Mouse (Mus musculus) monocyte, adult 2 months (primary cell): Measurements from ENCODE around the gene Lsg1.

ENCODE experiments used
- DNase-seq, 2 experiments: peaks; one replicate each; pipeline ENCODE4 v3.0.0; 2022; ENCODE audit warnings: low spot score in 2 of 2, low read depth in 1 of 2

The Lsg1 gene

GRCm38 (mm10) chr16:30552621-30553338, 34.6 kb downstream of the Lsg1 start:
- no peak for DNase-seq

DNA sequence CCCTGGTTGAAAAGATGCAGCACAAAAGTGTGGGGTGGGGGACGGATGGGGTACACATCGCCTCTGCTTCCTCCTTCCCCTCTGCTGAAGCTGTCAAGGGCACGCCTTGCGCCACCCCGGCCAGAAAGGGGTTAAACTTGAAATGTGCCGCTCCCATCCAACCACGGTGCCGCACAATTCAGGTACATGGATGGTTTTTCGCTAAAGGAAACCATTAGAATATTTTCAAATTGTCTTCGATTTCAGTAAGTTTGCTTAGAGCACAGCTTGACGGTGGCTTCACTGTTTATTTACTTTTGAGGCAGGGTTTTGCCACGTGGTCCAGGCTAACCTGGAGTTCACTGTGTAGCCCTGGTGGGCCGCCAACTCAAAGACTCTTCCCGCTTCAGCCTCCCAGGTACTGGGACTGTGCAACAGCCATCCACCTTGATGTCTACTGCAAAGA, 36.6 kb downstream of the Lsg1 start, which contains the start of gene Tmem44:
Tmem44 (minus strand) TSS at position 95 of the 445 bp plus-strand sequence.
- DNase-seq, result no peak

- DNase-seq, result peak; percentile 16 to 52
Observed at GRCm38 (mm10) chr16:30549966-30550747, 37.2 kb downstream of the Lsg1 start.

GRCm38 (mm10) chr16:30549516-30549915, 37.9 kb downstream of the Lsg1 start:
- no peak for DNase-seq

- DNase-seq, result no peak
Observed at GRCm38 (mm10) chr16:30548291-30548690, 39.1 kb downstream of the Lsg1 start.

- no peak for DNase-seq
Observed at GRCm38 (mm10) chr16:30544693-30545092, 42.7 kb downstream of the Lsg1 start.

GRCm38 (mm10) chr16:30543386-30543785, 44.0 kb downstream of the Lsg1 start:
- no peak for DNase-seq

DNA sequence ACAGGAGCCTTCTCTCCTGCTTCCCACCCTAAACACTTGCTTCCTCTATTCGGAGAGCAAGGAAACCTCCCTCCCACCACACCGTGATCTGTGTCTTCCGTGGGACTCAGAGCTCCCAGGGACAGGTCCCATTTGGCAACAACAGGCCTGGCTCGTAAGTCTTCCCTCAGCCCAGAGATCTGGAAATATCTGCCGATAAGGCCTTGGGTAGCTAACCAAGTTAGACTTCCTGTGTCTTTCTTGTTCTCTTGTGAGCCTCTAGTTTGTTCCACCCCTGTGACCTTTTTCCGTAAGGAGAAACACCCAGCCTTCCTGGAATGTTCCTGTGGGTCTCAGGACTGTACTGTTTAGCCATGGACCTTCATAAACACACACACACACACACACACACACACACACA, 44.6 kb downstream of the Lsg1 start:
- DNase-seq, result no peak

GRCm38 (mm10) chr16:30540107-30541001, 47.0 kb downstream of the Lsg1 start:
- no peak for DNase-seq

DNA sequence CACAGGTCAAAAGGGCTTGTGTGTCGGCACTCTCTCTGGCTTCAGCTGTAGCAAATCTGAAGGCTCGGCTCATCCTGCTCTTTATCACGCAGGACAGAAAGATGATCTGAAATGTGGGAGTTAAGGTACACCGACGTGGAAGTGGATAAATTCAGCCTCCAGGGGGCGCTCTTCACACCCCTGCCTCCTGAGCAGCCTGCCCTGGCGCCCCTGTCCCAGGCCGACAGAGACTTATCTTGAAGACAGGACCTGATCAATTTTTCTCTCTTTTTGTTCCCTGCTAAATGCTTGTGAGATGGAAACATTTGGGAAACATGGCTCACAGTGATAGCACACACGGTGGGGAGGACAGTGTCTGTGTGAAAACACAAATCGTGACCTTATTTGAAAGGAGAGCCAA, 48.0 kb downstream of the Lsg1 start:
- no peak for DNase-seq

DNA sequence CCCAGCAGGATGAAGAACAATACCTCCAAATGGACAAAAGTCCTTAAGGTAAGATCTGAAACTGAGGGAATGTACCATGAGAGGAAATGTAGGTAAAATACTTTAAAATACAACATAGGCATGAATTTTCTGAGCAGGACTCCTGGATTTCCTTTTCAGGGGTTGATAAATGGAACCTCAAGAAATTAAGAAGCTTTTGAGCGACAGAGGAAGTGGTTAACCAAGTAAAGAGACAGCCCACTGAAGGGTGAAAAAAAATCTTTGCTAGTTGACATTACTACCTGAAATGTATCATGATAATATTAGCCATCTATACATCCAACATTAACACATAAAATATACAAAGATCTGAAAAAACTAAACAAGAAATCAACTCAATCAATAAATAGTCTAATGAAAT, 52.3 kb downstream of the Lsg1 start:
- no peak for DNase-seq

DNA sequence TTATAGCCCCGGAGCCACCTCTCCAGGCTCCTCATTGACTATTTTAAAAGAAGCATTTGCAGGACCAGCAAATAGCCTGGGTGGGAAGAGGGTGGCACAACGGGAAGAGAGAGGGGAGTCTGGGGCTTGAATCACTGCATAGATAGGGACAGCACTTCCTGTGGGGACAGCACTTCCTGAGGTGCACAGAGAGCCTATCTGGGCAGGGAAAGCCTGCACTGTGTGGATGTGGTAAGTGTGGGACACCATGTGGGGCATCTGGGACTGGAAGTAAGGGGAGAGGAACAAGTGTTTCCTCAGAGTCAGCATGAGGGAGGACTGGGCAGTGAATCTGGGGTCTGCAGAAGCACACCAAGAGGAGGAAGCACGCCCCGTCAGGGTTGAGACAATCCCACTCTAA, 53.8 kb downstream of the Lsg1 start:
- DNase-seq, result no peak

DNA sequence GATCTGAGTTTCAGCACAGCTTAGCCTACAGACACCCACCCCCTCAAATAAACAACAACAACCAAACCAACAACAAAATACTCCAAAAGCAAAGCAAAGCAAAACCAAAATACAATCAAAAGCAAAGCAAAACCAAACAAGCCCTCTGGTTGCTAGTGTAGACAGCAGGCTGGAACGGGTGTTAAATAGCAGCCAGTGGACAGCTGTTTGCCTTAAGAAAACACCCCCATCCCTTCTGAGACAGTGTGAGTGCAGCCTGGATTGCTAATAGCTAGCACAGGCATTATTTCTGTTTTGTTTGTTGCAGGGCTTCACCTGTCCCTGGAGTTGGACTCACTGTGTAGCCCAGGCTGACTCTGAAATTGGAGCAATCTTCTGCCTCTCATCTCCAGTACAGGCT, 54.5 kb downstream of the Lsg1 start:
- DNase-seq, result no peak

- peak in 1 of 2 experiments; percentile 40 for DNase-seq
Observed at GRCm38 (mm10) chr16:30531761-30532406, 55.5 kb downstream of the Lsg1 start.

DNA sequence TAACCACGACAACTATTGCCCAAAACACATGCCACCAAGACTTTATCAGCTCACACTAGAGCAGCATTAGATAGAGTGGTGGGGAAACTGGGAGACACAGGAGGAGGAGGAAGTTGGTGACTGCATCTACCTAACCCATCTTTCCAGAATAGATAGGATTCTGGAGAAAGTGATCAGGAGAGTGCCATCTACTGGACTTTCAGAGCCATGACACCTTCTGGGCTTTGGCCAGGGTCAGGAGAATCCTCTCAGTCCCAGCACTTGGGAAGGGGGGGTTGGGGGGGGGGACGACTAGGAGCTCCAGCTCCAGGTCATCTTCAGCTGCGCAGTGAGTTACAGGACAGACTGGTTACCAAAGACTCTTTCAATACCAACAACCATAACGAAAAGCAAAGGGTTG, 56.6 kb downstream of the Lsg1 start:
- DNase-seq, result no peak

DNA sequence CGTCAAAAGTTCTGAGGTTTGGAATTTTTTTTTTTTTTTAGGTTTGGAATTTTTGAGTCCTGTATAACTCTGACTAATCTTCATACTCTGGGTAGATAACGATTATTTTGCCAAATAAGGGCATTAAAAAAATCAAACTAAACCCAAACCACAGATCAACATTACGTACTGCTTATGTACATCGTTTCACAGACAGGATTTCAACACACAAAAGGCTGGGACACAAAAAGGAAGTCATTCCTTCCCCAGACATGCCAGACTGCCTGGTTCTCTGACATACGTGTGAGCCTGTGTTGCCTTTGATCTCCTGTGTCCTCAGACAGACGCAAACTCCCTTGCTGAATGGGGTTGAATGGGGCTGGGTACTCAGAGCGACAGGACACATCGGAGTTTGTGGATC, 59.0 kb downstream of the Lsg1 start:
- no peak for DNase-seq

DNA sequence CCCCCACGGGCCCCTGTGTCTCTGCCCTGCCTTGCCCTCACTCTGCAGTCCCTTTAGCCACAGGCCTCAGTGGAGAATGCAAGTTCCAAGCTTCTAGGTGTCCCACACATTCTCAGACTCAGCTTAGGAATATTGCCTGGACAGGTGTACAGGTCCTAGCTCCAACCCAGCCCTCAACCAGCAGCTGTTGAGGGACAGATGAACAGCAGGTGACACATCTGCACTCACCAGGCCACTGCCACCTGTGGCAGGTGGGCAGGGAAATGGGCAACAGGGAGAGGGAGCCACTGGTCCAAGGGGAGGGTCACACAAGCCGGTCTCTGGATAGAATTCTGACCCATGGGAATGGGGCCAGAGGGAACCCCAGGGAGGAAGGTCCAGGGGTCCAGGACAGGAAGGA, 59.5 kb downstream of the Lsg1 start:
- DNase-seq, result no peak

DNA sequence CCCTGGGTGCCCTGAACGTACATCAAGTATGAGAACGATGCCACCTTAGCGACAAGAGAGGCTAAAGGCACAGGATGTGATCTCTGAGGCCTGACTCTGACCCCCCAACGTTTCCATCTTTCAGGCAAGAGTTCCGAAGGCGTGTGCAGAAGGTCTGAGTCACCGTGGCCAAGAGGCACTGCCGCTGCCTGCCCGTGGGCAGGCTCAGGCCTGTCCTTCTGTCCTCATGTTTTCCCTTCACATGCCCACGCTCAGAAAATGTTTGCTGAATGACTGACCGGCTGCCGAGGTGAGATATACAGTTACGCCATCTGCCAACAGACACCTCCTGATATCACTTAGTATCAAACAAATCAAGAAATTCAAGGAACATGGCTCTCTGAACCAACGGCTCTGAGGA, 61.6 kb downstream of the Lsg1 start:
- no peak for DNase-seq

DNA sequence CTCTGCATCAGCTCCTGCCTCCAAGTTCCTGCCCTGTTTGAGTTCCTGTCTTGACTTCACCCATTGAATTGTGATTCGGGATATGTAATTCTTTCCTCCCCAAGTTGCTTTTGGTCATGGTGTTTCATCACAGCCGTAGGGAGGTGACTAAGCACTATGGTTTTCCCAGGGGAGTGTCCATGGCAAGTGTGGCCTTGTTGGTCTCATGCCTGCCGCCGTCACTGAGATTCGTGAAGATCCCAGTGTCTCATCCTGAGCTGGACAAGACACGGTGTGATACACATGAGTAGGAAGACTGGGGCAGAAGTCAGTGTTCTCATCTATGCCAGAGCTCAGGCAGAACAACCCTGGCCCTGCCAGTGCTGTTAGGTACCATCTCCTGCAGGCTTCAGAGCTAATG, 62.9 kb downstream of the Lsg1 start:
- no peak for DNase-seq

- no peak for DNase-seq
Observed at GRCm38 (mm10) chr16:30522253-30522940, 65.0 kb downstream of the Lsg1 start.
